Mouse (Mus musculus) C2C12 (cell line): ENCODE results near the gene Acvr1. TPM values are rescaled to one million over a fixed set of nuclear protein-coding genes. Genes with fewer than 3 reads are reported as not detected.

ENCODE experiments used
- H3K27me3 ChIP-seq: one replicate; pipeline ENCODE4 v1.6.1; 2011; ENCODE audit not compliant: control insufficient read depth, insufficient read depth, insufficient read length
- H3K36me3 ChIP-seq: one replicate; pipeline ENCODE4 v1.6.1; 2011; ENCODE audit not compliant: control insufficient read depth, insufficient read depth
- H3K4me3 ChIP-seq: one replicate; pipeline ENCODE4 v1.5.1; 2011; ENCODE audit warnings: mild to moderate bottlenecking, control low read depth; ENCODE audit not compliant: poor library complexity, insufficient read depth, severe bottlenecking
- H3K79me2 ChIP-seq: one replicate; pipeline ENCODE4 v1.6.1; 2011; ENCODE audit not compliant: control insufficient read depth, insufficient read depth
- H3K79me3 ChIP-seq: one replicate; pipeline ENCODE4 v1.6.1; 2011; ENCODE audit warnings: low read depth, control low read depth
- H3ac ChIP-seq: one replicate; pipeline ENCODE3; 2011; ENCODE audit warnings: low read depth; ENCODE audit not compliant: control insufficient read depth, insufficient read length
- CEBPB ChIP-seq: IDR thresholded peaks from one replicate; pipeline ENCODE4 v1.6.1; 2011; ENCODE audit warnings: low read depth, mild to moderate bottlenecking, control low read depth, moderate library complexity
- CTCF ChIP-seq: IDR thresholded peaks from one replicate; pipeline ENCODE4 v1.5.1; 2011; ENCODE audit not compliant: control insufficient read depth, insufficient read depth, insufficient read length
- FOSL1 ChIP-seq: IDR thresholded peaks from one replicate; pipeline ENCODE4 v1.8.0; 2011; ENCODE audit warnings: mild to moderate bottlenecking, low read length; ENCODE audit not compliant: poor library complexity, insufficient read depth, severe bottlenecking
- MAX ChIP-seq: IDR thresholded peaks from one replicate; pipeline ENCODE4 v1.6.1; 2011; ENCODE audit warnings: mild to moderate bottlenecking, control low read depth
- MYOD1 ChIP-seq: IDR thresholded peaks from one replicate; pipeline ENCODE4 v1.6.1; 2011; ENCODE audit warnings: low read depth; ENCODE audit not compliant: control insufficient read depth, insufficient read length
- MYOG ChIP-seq: IDR thresholded peaks from one replicate; pipeline ENCODE4 v1.6.1; 2011; ENCODE audit not compliant: control insufficient read depth, insufficient read length; ENCODE audit errors: extremely low read depth
- USF1 ChIP-seq: IDR thresholded peaks from one replicate; pipeline ENCODE4 v1.6.1; 2011; ENCODE audit warnings: low read depth, mild to moderate bottlenecking, control low read depth, moderate library complexity
- polyA plus RNA-seq: library from polyadenylated mRNA; unstranded; fragments of >200 nt; fragmentation: generic; extraction: Trizol; gene quantifications from one replicate; pipeline ENCODE4 v1.2.1, GENCODE M21; 2012; ENCODE audit warnings: missing spikeins

Gene Acvr1
- polyA plus RNA-seq, 1 experiment = 37.2 TPM

DNA sequence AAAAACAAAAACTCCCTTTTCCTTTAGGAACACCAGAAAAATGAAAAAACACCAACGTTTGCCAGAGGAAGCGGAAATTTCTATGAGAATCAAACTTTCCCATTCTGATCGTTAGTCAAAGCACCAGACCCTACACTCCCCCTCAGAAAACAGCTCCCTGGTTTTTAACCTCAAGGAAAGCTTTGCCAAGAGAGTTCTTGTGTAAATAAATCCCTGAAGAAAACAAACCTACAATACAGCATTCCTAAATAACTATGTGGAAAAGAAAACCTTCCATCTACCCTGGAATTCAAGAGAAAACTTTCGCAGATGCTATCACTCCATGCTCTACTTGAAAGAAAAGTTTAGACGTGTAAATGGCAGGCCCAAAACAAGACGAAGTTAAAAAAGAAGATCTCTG, 50.0 kb downstream of the Acvr1 start:
- H3K79me3 ChIP-seq = peaks cover 71% of the 10 kb centered on the region
- peaks cover 100% of the 10 kb centered on the region for H3K79me2 ChIP-seq
- peaks cover 14% of the 10 kb centered on the region for H3K36me3 ChIP-seq
- TF ChIP-seq CEBPB (no peak), MYOG (no peak), MAX (no peak), MYOD1 (no peak), FOSL1 (no peak), USF1 (no peak)
- no peak overlapping the region for H3K4me3 ChIP-seq
- H3ac ChIP-seq = no peak overlapping the region
- H3K27me3 ChIP-seq = no peaks in the 10 kb centered on the region

DNA sequence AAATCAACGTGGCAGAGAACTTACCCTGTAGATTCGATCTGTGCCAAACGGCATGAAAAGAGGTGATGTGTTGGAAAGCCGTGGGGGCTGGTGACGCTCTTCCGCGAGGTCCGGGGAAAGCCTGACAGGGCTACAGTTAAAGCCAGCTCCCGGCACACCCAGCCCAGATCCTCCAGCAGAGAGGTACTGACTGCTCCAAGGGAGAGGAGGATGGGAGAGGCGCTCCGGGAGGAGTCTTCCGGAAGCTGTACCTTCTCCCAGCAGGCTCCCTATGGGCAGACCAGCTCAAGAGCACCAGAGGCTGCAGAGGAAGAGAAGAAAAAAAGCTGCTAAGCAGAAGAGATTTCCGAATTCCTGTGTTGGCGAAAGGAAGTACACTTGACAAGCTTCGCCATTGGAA, 51.0 kb downstream of the Acvr1 start:
- Histone ChIP-seq H3K79me3 (peaks cover 70% of the 10 kb centered on the region), H3K4me3 (no peak overlapping the region), H3K79me2 (peaks cover 100% of the 10 kb centered on the region), H3ac (no peak overlapping the region), H3K36me3 (peaks cover 14% of the 10 kb centered on the region), H3K27me3 (no peaks in the 10 kb centered on the region)
- no peak for TF ChIP-seq FOSL1
- TF ChIP-seq MAX = no peak
- TF ChIP-seq USF1 = no peak
- TF ChIP-seq CTCF = no peak
- TF ChIP-seq CEBPB = no peak
- TF ChIP-seq MYOD1 = no peak
- TF ChIP-seq MYOG = no peak

DNA sequence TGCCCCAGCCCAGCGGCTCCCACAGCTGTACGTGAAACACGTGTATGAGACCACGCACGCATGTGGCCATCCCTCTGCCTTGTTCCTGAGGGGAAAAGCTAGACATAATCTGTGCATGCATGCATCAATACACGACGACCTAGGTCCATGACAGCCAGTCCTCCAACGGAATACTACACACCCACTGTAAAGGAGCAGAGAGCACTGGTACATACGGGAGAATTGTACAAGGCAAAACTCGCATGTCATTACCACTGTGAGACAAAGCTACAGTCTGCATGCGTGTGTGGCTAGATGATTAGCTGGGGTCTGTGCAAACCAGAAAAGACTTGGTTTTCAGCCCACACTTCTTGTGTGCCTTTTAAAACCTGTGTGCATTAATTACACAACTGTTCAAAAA, 52.5 kb downstream of the Acvr1 start:
- Histone ChIP-seq H3K36me3 (peaks cover 17% of the 10 kb centered on the region), H3K27me3 (no peaks in the 10 kb centered on the region), H3K79me3 (peaks cover 72% of the 10 kb centered on the region), H3K4me3 (no peak overlapping the region), H3K79me2 (peaks cover 100% of the 10 kb centered on the region), H3ac (no peak overlapping the region)
- TF ChIP-seq CTCF (no peak), MYOD1 (no peak), USF1 (no peak), CEBPB (no peak), MYOG (no peak)

DNA sequence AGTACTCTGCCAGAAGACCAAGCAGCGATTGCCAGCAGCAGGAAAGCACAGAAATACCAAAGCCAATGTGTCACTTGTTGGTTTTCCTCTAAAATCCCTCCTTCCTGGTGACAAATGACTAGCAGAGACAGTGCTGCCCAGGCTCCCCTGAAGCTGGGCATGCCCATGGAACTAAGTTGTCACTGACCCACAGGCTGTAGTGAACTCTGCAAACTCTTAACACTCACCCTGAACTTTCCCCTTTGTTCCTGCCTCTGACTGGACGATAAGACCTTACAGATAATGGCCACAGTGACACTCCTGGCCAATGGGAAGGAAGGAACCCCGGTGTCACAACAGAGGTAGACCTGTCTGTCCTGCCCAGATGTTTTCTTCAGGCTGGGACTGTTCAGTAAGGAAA, 53.7 kb downstream of the Acvr1 start:
- TF ChIP-seq USF1 = no peak
- TF ChIP-seq CEBPB = no peak
- TF ChIP-seq MYOD1 = no peak
- H3ac ChIP-seq = no peak overlapping the region
- no peaks in the 10 kb centered on the region for H3K27me3 ChIP-seq
- no peak overlapping the region for H3K4me3 ChIP-seq
- peaks cover 100% of the 10 kb centered on the region for H3K79me2 ChIP-seq
- peaks cover 84% of the 10 kb centered on the region for H3K79me3 ChIP-seq
- peaks cover 22% of the 10 kb centered on the region for H3K36me3 ChIP-seq

DNA sequence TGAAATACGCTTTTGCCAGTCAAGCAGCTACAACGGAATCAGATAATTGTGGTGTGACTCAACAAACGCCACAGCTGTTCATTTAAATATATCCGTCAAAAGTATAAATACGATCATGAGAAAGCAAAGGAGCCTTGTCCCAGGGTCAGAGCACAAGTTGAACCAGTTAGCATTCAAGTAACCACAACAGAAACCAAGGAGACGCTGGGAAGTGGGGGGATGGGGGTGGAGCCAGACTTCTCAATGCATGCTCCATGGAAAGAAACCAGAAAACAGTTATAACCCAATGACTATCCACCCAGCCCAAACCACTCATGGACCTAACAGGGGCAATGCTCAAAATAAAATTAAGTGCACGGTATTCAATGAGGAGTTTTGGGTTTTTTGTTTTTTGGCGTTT, 56.8 kb downstream of the Acvr1 start:
- H3K79me2 ChIP-seq = peaks cover 94% of the 10 kb centered on the region
- TF ChIP-seq CEBPB (no peak), MYOD1 (peak; percentile 74)

DNA sequence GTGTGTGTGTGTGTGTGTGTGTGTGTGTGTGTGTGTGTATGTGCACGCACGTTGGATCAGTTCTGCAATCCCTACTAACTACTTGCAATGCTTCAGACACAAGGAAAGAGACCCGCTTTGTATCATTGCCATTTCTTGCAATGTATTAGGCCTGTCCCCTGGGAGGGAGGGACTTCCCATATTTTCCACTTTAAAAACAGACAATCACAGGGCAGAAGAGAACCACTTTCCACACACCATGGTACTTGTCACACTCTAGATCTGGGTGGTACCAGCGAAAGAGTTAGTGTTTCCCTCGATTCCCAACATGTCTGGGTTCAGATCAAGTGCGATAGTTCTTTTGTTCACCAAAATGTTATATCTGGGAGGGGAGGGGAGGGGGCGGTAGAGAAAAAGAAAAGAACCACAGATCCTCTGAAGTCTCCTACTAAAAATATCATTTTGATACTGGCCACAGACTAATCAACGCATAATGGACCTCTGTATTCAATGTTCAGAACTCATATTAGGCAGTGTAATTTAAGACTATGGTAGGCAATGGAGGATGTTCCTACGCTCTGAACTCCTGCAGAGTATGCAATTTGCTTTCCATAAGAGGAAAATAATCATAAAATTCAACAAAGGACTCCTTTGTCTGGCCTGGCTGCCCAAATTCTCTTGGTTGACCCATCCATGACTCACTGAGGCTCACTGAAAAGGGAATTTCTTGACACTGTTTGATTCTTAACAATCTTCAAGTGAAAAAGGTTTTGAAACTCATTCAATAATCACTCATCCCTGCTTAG, 61.5 kb downstream of the Acvr1 start:
- TF ChIP-seq MAX (no peak), CTCF (no peak), CEBPB (no peak), MYOG (no peak), FOSL1 (peak; percentile 59)
- H3K79me3 ChIP-seq = peaks cover 79% of the 10 kb centered on the region
- no peaks in the 10 kb centered on the region for H3K27me3 ChIP-seq
- peak overlapping the region; percentile 2 for H3ac ChIP-seq
- no peak overlapping the region for H3K4me3 ChIP-seq
- H3K36me3 ChIP-seq = peaks cover 13% of the 10 kb centered on the region
- peaks cover 94% of the 10 kb centered on the region for H3K79me2 ChIP-seq

More for the DNA sequence above, 56.8 kb downstream of the Acvr1 start:
- Histone ChIP-seq H3ac (no peak overlapping the region), H3K27me3 (no peaks in the 10 kb centered on the region), H3K79me3 (peaks cover 79% of the 10 kb centered on the region), H3K4me3 (no peak overlapping the region), H3K36me3 (peaks cover 21% of the 10 kb centered on the region)
